ENCODE assay signal across 8 mouse cellular contexts in the genomic region with DNA sequence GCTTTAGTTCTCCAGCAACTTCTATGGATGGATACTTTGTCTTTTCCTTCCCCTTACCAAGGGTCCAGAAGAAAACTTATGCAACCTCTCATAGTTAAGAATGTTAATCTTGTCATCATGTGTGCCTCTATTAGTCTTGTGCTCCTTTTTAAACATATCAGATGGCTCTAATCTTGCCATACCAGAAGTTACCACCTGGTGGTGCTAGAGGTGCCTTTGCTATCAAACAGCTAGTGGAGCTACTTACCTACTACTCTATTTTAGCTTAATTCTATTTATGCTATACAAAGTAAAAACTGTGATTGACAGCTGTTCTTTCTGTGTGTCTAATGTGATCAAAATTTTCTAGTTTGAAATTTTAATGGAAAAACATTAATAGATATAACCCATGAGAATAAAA. TPM values are rescaled to one million over a fixed set of nuclear protein-coding genes. Genes with fewer than 3 reads are reported as not detected.
DNase-seq lines count a peak whose midpoint lies in the region; ATAC-seq and TF ChIP-seq lines count a peak whose summit lies in the region.

No protein-coding gene starts in this region.

- no peaks in the 10 kb centered on the region for H3K27me3 ChIP-seq in liver, embryonic 11.5 days (replicated peaks; ENCODE audit: control insufficient read depth, insufficient read depth, low read length)
- H3K27me3 ChIP-seq in hindbrain, embryonic 16.5 days (replicated peaks; ENCODE audit: control insufficient read depth, insufficient read depth, low read length), result no peaks in the 10 kb centered on the region
- no peaks in the 10 kb centered on the region for H3K27me3 ChIP-seq in thymus, adult 2 months (ENCODE audit: control insufficient read depth, insufficient read depth, low read length)

- intact Hi-C loops in left cerebral cortex, postnatal 10 days (cut with DNase I), result loop anchor here (10.0 kb wide), 2 partner anchors 751 to 851 kb away; no protein-coding TSS in a partner anchor

- H3K4me1 ChIP-seq in liver, embryonic 11.5 days (replicated peaks; ENCODE audit: control insufficient read depth, insufficient read depth, low read length), result no peaks in the 10 kb centered on the region
- H3K4me1 ChIP-seq in hindbrain, embryonic 16.5 days (ENCODE audit: control insufficient read depth, insufficient read depth, low read depth, low read length), result no peaks in the 10 kb centered on the region
- no peaks in the 10 kb centered on the region for H3K4me1 ChIP-seq in thymus, adult 2 months (replicated peaks; ENCODE audit: control insufficient read depth, insufficient read depth, low read length)

- H3K4me2 ChIP-seq in liver, embryonic 11.5 days, result no peak overlapping the region
- no peak overlapping the region for H3K4me2 ChIP-seq in hindbrain, embryonic 16.5 days (ENCODE audit: low read length)

- H3K9me3 ChIP-seq in liver, embryonic 11.5 days (ENCODE audit: control insufficient read depth, low read length), result no peaks in the 10 kb centered on the region
- no peaks in the 10 kb centered on the region for H3K9me3 ChIP-seq in hindbrain, embryonic 16.5 days (ENCODE audit: control insufficient read depth, low read length)

- no peaks in the 10 kb centered on the region for H3K36me3 ChIP-seq in liver, embryonic 11.5 days (ENCODE audit: control insufficient read depth, insufficient read depth, low read length)
- no peaks in the 10 kb centered on the region for H3K36me3 ChIP-seq in hindbrain, embryonic 16.5 days (ENCODE audit: control insufficient read depth, insufficient read depth, low read length)
- no peaks in the 10 kb centered on the region for H3K36me3 ChIP-seq in thymus, adult 2 months (ENCODE audit: control insufficient read depth, insufficient read depth, low read length)

- no peak overlapping the region for H3K27ac ChIP-seq in liver, embryonic 11.5 days (ENCODE audit: low read depth, low read length)
- H3K27ac ChIP-seq in hindbrain, embryonic 16.5 days (ENCODE audit: low read depth, low read length), result no peak overlapping the region
- H3K27ac ChIP-seq in thymus, adult 2 months (ENCODE audit: control insufficient read depth, insufficient read depth, low read length), result no peak overlapping the region

- no peak overlapping the region for H3K9ac ChIP-seq in liver, embryonic 11.5 days (ENCODE audit: low read depth, low read length)
- H3K9ac ChIP-seq in hindbrain, embryonic 16.5 days (ENCODE audit: low read depth, low read length), result no peak overlapping the region

- H3K4me3 ChIP-seq in liver, embryonic 11.5 days (ENCODE audit: low read depth, low read length), result no peak overlapping the region
- H3K4me3 ChIP-seq in hindbrain, embryonic 16.5 days (ENCODE audit: low read length), result no peak overlapping the region
- no peak overlapping the region for H3K4me3 ChIP-seq in thymus, adult 2 months (ENCODE audit: control insufficient read depth, insufficient read depth, low read length)

- no peak for TF ChIP-seq CTCF in thymus, adult 2 months (IDR thresholded peaks at IDR 0.05; ENCODE audit: borderline replicate concordance, control insufficient read depth, extremely low read depth, insufficient read depth, low read length, poor library complexity)

- DNase-seq in liver, result peak; percentile 53
- no peak for DNase-seq in liver, embryonic 11.5 days (ENCODE audit: low spot score)
- DNase-seq in NIH3T3 (ENCODE audit: low read depth), result peak; percentile 68
- DNase-seq in c-Kit-positive CD71-positive TER-119-positive erythroid progenitor cells, embryonic 14.5 days (ENCODE audit: low spot score), result peak; percentile 17
- DNase-seq in left cerebral cortex, postnatal 10 days (ENCODE audit: extremely low spot score in 1 of 2, low spot score in 2 of 2), result peak; percentile 21 to 26
- DNase-seq in right cerebral cortex, adult 18-20 months, result peak; percentile 25
- DNase-seq in thymus, adult 2 months, result no peak

- TF ChIP-seq POLR2A in thymus, adult 2 months (IDR thresholded peaks at IDR 0.05; ENCODE audit: control insufficient read depth, extremely low read depth, insufficient read depth, low read length, poor library complexity), result no peak

- ATAC-seq in liver, embryonic 11.5 days (replicated peaks; ENCODE audit: low FRiP score), result no peak; the same call in 1 of the 2 replicates
- peak; percentile 29; the same call in 1 of the 2 replicates for ATAC-seq in hindbrain, embryonic 16.5 days

RNA-seq across cellular contexts. Expression of a gene that starts 10.8 kb away (rescaled TPM):
- not detected in 2 replicates for polyA plus RNA-seq in liver, embryonic 11.5 days (2014; fragmentation: Nextera tagmentation; extraction: Ambion mirVana)
- polyA plus RNA-seq in hindbrain, embryonic 16.5 days (2015; fragmentation: Nextera tagmentation; extraction: Ambion mirVana), result not detected in 2 replicates
- not detected for total RNA-seq in left cerebral cortex, postnatal 10 days (2021)
- polyA plus RNA-seq in thymus, adult 2 months (2012; rRNA removed), result 0.27 TPM in 1 of 2 replicates, not detected in the other

RNA-seq across cellular contexts. Expression of a gene that starts 29.6 kb away (rescaled TPM):
- polyA plus RNA-seq in liver, embryonic 11.5 days (2014; fragmentation: Nextera tagmentation; extraction: Ambion mirVana), result not detected in 2 replicates
- polyA plus RNA-seq in hindbrain, embryonic 16.5 days (2015; fragmentation: Nextera tagmentation; extraction: Ambion mirVana), result not detected in 2 replicates
- total RNA-seq in left cerebral cortex, postnatal 10 days (2021), result not detected
- polyA plus RNA-seq in thymus, adult 2 months (2012; rRNA removed), result 0.14 TPM in 1 of 2 replicates, not detected in the other

Comparison
In these comparisons a context has a peak if more than half of its experiments do, and no peak if none do; other contexts are left out.
1. DNase-seq: peak in liver (single experiment), NIH3T3 (single experiment), c-Kit-positive CD71-positive TER-119-positive erythroid progenitor cells, embryonic 14.5 days (single experiment), left cerebral cortex, postnatal 10 days (2 of 2) and right cerebral cortex, adult 18-20 months (single experiment); none in liver, embryonic 11.5 days (single experiment) and thymus, adult 2 months (single experiment).